Mouse (Mus musculus): ENCODE measurements around the gene Tenm4.

DNA sequence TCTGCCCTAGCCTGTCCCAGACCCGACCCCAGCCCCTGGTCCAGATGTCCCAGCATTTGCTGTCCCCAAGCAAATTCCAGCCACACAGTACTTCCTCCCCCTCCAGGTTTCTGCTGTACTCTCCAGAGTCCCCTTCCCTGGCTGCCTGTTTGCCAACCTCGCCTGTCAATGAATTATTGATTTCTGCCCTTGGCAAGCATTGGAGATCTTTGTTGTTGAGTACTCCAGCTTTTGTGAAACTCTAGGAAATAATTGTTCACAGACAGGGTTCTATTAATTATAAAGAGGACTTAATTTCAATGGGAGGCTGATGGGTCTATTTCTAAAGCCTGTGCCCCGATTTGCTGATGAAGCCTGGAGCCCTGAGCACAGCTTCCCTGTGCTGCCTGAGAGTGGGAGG, 733.4 kb downstream of the Tenm4 start:
- TF ChIP-seq MYB (IDR thresholded peaks at IDR 0.05; ENCODE audit: low read depth, low read length), result no peak
- no peak for TF ChIP-seq CTCF (IDR thresholded peaks at IDR 0.05 in 2 of 3, conservative IDR thresholded peaks at IDR 0.05 in 1 of 3; ENCODE audit: control insufficient read depth in 1 of 3, insufficient read depth in 1 of 3, low read depth in 2 of 3, low read length in 3 of 3, poor library complexity in 1 of 3, severe bottlenecking in 1 of 3)
